Mouse (Mus musculus) limb, embryonic 12.5 days (tissue): ENCODE measurements around the gene Plbd2. TPM values are rescaled to one million over a fixed set of nuclear protein-coding genes. Genes with fewer than 3 reads are reported as not detected.

Source experiments
- ATAC-seq: fragments of 200-750 bp; cut with Nextera tagmentation; 2 replicates; pipeline ENCODE4 v1.8.0; 2017; ENCODE audit warnings: low read depth, moderate TSS enrichment; ENCODE audit not compliant: insufficient number of reproducible peaks, insufficient read depth, low FRiP score, low TSS enrichment
- H3K27ac ChIP-seq: fragments of 300-500 bp; sonication (generic); 2 replicates; pipeline ENCODE4 v1.5.1; 2016; ENCODE audit warnings: mild to moderate bottlenecking, moderate library complexity
- H3K27me3 ChIP-seq: fragments of 300-500 bp; sonication (generic); 2 replicates; pipeline ENCODE4 v1.6.1; 2016; ENCODE audit warnings: mild to moderate bottlenecking, moderate library complexity
- H3K36me3 ChIP-seq: fragments of 300-500 bp; sonication (generic); 2 replicates; pipeline ENCODE4 v1.6.1; 2016; ENCODE audit warnings: mild to moderate bottlenecking, moderate library complexity
- H3K4me1 ChIP-seq: fragments of 300-500 bp; sonication (generic); replicated peaks from 2 replicates; pipeline ENCODE4 v1.6.1; 2016
- H3K4me2 ChIP-seq: fragments of 300-500 bp; sonication (generic); 2 replicates; pipeline ENCODE4 v1.6.1; 2016; ENCODE audit warnings: mild to moderate bottlenecking, moderate library complexity
- H3K4me3 ChIP-seq: fragments of 300-500 bp; sonication (generic); replicated peaks from 2 replicates; pipeline ENCODE4 v1.5.1; 2016; ENCODE audit warnings: mild to moderate bottlenecking
- H3K9ac ChIP-seq: fragments of 300-500 bp; sonication (generic); replicated peaks from 2 replicates; pipeline ENCODE4 v1.6.1; 2016; ENCODE audit warnings: mild to moderate bottlenecking, moderate library complexity
- H3K9me3 ChIP-seq: fragments of 300-500 bp; sonication (generic); 2 replicates; pipeline ENCODE4 v1.6.1; 2016; ENCODE audit warnings: mild to moderate bottlenecking, moderate library complexity
- WGBS: fragments of 180-500 bp; shearing (Covaris S2); methylation state at CpG from one replicate; pipeline ENCODE4 v1.1.7; 2016; 5-methylcytosine and 5-hydroxymethylcytosine counted together
- polyA plus RNA-seq: library from polyadenylated mRNA; unstranded; fragments of >200 nt; fragmentation: Nextera tagmentation; extraction: Ambion mirVana; gene quantifications from 2 replicates; pipeline ENCODE4 v1.2.1, GENCODE M21; 2016

Gene Plbd2
- polyA plus RNA-seq, 1 experiment from 2014 or later = 46.3 TPM

DNA sequence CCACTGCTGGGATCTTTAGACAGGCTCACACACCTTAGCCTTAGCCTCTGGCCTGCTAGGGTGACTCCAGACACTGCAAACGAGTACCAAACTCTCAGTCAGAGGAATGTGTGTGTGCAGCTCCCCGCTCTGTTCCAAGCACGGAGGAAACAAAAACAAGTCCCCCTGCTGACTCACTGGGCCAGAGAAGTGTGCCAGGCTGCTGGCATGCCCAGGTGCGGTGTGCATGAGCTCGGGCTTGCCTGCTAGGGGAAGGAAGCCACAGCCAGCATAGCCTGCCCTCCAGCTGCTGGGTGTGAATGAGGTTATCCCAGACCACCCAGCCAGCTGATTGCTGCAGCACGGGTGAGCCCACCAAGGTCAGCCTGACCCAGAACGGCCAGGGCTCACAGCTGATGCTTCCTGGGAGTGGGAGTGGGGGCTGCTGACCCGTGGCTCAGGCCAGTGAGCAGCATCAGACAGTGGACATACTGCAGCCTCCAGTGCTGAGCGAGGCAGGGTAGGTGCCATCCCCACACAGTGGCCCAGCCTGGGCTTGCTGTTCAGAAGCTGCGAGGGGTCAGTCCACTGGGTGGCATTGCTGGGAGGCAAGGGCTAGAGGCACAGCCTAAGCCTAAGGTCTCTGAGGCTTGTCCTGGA, 8.2 kb downstream of the Plbd2 start:
- Histone ChIP-seq H3K4me1 (no peaks in the 10 kb centered on the region), H3K9ac (0 out of 2 replicates have a peak overlapping the region, but pooled peaks have one; percentile 23), H3K36me3 (peaks cover 74% of the 10 kb centered on the region), H3K4me3 (no peak overlapping the region), H3K9me3 (no peaks in the 10 kb centered on the region), H3K27ac (no peak overlapping the region), H3K4me2 (no peak overlapping the region), H3K27me3 (no peaks in the 10 kb centered on the region)
- 72% methylated on average over 10 of the region's 10 CpGs for WGBS
- no peak for ATAC-seq

DNA sequence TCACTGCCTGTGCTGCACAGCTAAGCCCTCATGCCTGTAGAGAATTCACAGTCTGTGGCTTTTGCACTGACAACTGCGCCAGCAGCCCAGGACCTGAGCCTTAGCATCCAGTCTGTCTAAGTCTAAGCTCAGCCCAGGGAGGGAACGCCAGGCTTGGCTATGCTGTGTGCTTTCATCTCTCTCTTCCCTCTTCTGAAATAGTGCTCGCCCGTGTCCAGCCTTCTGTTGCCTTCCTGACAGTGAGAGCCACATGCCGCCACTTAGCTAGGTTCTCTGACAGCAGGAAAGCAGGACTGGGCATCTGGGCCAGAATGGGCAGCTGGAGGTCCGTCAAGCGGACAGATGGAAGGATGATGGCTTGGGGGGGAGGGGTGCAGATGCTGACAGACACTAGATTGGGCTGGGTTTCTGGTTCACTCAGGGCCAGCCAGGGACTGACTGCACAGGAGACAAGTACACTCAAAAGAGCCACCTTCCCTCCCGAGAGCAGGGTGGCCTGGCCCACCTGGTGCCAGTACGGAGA, 9.5 kb downstream of the Plbd2 start:
- WGBS = 88% methylated on average over 9 of the region's 9 CpGs
- peaks cover 78% of the 10 kb centered on the region for H3K36me3 ChIP-seq
- H3K9ac ChIP-seq = no peak overlapping the region
- H3K4me2 ChIP-seq = no peak overlapping the region
- H3K27me3 ChIP-seq = no peaks in the 10 kb centered on the region
- H3K4me1 ChIP-seq = no peaks in the 10 kb centered on the region
- ATAC-seq = no peak
- no peak overlapping the region for H3K4me3 ChIP-seq
- H3K27ac ChIP-seq = no peak overlapping the region
- H3K9me3 ChIP-seq = no peaks in the 10 kb centered on the region

GRCm38 (mm10) chr5:120493440-120493839, 10.0 kb downstream of the Plbd2 start:
- Histone ChIP-seq H3K27me3 (no peaks in the 10 kb centered on the region), H3K4me2 (no peak overlapping the region), H3K4me3 (no peak overlapping the region), H3K36me3 (peaks cover 76% of the 10 kb centered on the region), H3K4me1 (no peaks in the 10 kb centered on the region), H3K9me3 (no peaks in the 10 kb centered on the region), H3K9ac (no peak overlapping the region), H3K27ac (no peak overlapping the region)
- ATAC-seq = no peak
- WGBS = 93% methylated on average over 6 of the region's 6 CpGs

- Histone ChIP-seq H3K4me2 (no peak overlapping the region), H3K4me3 (no peak overlapping the region), H3K9me3 (no peaks in the 10 kb centered on the region), H3K9ac (no peak overlapping the region), H3K4me1 (no peaks in the 10 kb centered on the region), H3K27ac (no peak overlapping the region), H3K27me3 (no peaks in the 10 kb centered on the region), H3K36me3 (peaks cover 78% of the 10 kb centered on the region)
- ATAC-seq = no peak
- 64% methylated on average over 11 of the region's 11 CpGs for WGBS
Observed at GRCm38 (mm10) chr5:120492437-120492836, 11.0 kb downstream of the Plbd2 start.

DNA sequence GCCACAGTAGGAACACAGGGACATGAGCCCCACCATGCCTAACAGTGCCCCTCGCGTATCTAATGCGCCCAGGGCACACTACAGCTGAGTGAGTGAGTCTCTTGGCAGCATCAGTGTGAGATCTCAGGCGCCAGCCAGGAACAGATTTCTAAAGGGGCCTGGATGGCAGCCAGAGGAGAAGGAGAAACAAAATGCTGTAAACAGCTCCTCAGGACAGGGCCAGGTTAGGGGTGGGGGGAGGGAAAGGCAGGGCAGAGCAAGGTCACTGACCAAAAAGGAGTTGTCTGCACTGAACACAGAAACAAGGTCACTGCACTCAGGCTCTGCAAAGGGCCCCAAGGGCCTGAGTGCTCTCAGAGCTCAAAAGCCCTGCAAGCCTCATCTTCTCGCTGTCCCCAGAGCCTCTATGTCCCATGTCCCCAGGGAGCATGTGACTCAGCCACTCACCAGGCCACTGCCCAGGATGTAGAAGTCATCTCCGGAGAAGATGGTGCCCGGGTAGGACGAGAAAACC, 12.7 kb downstream of the Plbd2 start:
- no peak overlapping the region for H3K27ac ChIP-seq
- ATAC-seq = no peak
- no peaks in the 10 kb centered on the region for H3K27me3 ChIP-seq
- no peaks in the 10 kb centered on the region for H3K9me3 ChIP-seq
- H3K4me1 ChIP-seq = no peaks in the 10 kb centered on the region
- no peak overlapping the region for H3K4me3 ChIP-seq
- no peak overlapping the region for H3K4me2 ChIP-seq
- WGBS = 85% methylated on average over 8 of the region's 8 CpGs
- 0 out of 2 replicates have a peak overlapping the region, but pooled peaks have one; percentile 4 for H3K9ac ChIP-seq
- H3K36me3 ChIP-seq = peaks cover 81% of the 10 kb centered on the region

- WGBS = 89% methylated on average over 8 of the region's 8 CpGs
- H3K4me3 ChIP-seq = no peak overlapping the region
- no peak for ATAC-seq
- no peak overlapping the region for H3K9ac ChIP-seq
- peaks cover 84% of the 10 kb centered on the region for H3K36me3 ChIP-seq
- no peaks in the 10 kb centered on the region for H3K9me3 ChIP-seq
- H3K27me3 ChIP-seq = no peaks in the 10 kb centered on the region
- H3K4me2 ChIP-seq = no peak overlapping the region
- no peaks in the 10 kb centered on the region for H3K4me1 ChIP-seq
- H3K27ac ChIP-seq = no peak overlapping the region
Observed at GRCm38 (mm10) chr5:120487844-120488243, 15.6 kb downstream of the Plbd2 start.

- Histone ChIP-seq H3K9ac (no peak overlapping the region), H3K27me3 (0 out of 2 replicates have a peak, but pooled peaks cover 4% of the 10 kb centered on the region), H3K4me3 (no peak overlapping the region), H3K4me1 (no peaks in the 10 kb centered on the region), H3K36me3 (peaks cover 50% of the 10 kb centered on the region), H3K27ac (no peak overlapping the region), H3K4me2 (no peak overlapping the region), H3K9me3 (no peaks in the 10 kb centered on the region)
- 88% methylated on average over 19 of the region's 19 CpGs for WGBS
- peak; percentile 20; the same call in 1 of the 2 replicates for ATAC-seq
Observed at GRCm38 (mm10) chr5:120483399-120483798, 20.0 kb downstream of the Plbd2 start.

DNA sequence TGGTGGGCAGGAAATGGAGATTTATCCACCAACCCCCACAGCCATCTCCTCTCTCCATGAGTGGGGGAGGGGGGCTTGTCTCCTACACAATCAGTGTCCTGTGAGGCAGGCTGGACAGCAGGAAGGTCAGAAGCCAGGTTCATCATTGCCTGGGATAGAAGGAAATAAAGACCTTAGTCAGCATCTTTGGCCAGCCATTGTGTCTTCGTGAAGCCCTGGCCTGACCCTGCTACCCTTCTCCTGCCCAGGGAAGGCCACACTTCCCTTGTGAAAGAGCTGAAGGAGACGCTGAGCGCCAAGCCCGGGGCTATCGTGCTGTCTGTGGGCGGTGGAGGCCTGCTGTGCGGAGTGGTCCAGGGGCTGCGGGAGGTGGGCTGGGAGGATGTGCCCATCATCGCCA, 22.2 kb downstream of the Plbd2 start:
- H3K9me3 ChIP-seq = no peaks in the 10 kb centered on the region
- ATAC-seq = no peak
- H3K36me3 ChIP-seq = peaks cover 29% of the 10 kb centered on the region
- peaks cover 11% of the 10 kb centered on the region for H3K27me3 ChIP-seq
- H3K4me1 ChIP-seq = no peaks in the 10 kb centered on the region
- no peak overlapping the region for H3K4me2 ChIP-seq
- no peak overlapping the region for H3K27ac ChIP-seq
- no peak overlapping the region for H3K4me3 ChIP-seq
- H3K9ac ChIP-seq = no peak overlapping the region
- 65% methylated on average over 9 of the region's 9 CpGs for WGBS

DNA sequence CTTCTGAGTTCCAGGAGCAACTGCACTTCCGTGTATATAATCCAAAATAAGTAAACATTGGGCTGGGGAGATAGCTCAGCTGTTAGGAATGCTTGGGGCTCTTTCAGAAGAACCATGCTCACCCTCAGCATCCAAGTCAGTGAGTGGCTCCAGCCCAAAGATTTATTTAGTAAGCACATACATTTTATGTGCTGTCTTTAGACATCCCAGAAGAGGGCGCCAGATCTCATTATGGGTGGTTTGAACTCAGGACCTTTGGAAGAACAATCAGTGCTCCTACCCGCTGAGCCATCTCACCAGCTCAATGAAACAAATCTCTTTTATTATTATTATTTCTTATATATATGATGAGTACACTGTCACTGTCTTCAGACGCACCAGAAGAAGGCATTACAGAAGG, 23.9 kb downstream of the Plbd2 start:
- Histone ChIP-seq H3K4me1 (no peaks in the 10 kb centered on the region), H3K4me2 (no peak overlapping the region), H3K9me3 (no peaks in the 10 kb centered on the region), H3K9ac (no peak overlapping the region), H3K27ac (no peak overlapping the region), H3K27me3 (peaks cover 16% of the 10 kb centered on the region), H3K4me3 (no peak overlapping the region), H3K36me3 (peaks cover 12% of the 10 kb centered on the region; the same call in 1 of the 2 replicates)
- no peak for ATAC-seq
- 68% methylated on average over 4 of the region's 4 CpGs for WGBS

- no peak for ATAC-seq
- Histone ChIP-seq H3K9me3 (no peaks in the 10 kb centered on the region), H3K4me2 (no peak overlapping the region), H3K36me3 (no peaks in the 10 kb centered on the region), H3K4me1 (no peaks in the 10 kb centered on the region), H3K27ac (no peak overlapping the region), H3K9ac (no peak overlapping the region), H3K4me3 (no peak overlapping the region), H3K27me3 (peaks cover 16% of the 10 kb centered on the region)
- WGBS = 85% methylated on average over 5 of the region's 5 CpGs
Observed at GRCm38 (mm10) chr5:120477993-120478392, 25.4 kb downstream of the Plbd2 start.

DNA sequence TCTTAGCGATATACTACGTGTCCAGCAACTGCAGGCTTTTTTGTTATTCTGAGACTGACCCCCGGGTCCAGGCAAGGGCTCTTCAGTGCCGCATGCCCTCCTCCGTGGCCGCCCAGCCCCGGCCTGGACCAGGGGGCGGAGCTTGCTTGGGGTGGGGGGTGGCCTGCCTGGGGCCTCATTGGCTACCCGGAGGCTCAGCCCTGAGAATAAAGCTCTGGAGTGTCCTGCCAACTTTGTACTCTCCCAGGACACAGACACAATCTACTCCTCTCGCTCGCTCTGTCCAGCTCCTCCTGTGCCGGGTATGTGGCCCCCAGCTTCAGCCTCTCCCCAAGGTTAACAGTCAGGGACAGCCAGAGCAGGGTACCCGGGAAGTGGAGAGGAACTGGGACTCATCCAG, 27.1 kb downstream of the Plbd2 start, which contains the start of gene Sds:
Gene Sds, plus strand, starts transcription at position 231 of the 400 bp plus-strand sequence.
- WGBS = 13% methylated on average over 13 of the region's 13 CpGs

More for the DNA sequence above, 27.1 kb downstream of the Plbd2 start, which contains the start of gene Sds:
- peaks cover under 1% of the 10 kb centered on the region; the same call in 1 of the 2 replicates for H3K4me1 ChIP-seq
- no peak for ATAC-seq
- peaks cover 20% of the 10 kb centered on the region for H3K27me3 ChIP-seq
- no peak within 1 kb of the TSS for H3K4me3 ChIP-seq
- H3K36me3 ChIP-seq = no peaks in the 10 kb centered on the region
- no peak within 1 kb of the TSS for H3K27ac ChIP-seq
- no peaks in the 10 kb centered on the region for H3K9me3 ChIP-seq
- no peak within 1 kb of the TSS for H3K9ac ChIP-seq
- H3K4me2 ChIP-seq = no peak within 1 kb of the TSS
